Mouse (Mus musculus) regulatory T cell (primary cell): Measurements from ENCODE around the gene Thrap3.
"Not testable (repeated sequence)": the region's sequence is repeated elsewhere in the genome, so short reads cannot be mapped to it uniquely, and the experiment has no call there.

Experiments
- in situ Hi-C: fragments of 300-600 bp; cut with MboI, MseI; formaldehyde crosslinking; loops from one replicate; pipeline ENCODE4 v1.15.1; 2025; ENCODE audit warnings: high pct_unique_total_duplicates

Gene Thrap3

DNA sequence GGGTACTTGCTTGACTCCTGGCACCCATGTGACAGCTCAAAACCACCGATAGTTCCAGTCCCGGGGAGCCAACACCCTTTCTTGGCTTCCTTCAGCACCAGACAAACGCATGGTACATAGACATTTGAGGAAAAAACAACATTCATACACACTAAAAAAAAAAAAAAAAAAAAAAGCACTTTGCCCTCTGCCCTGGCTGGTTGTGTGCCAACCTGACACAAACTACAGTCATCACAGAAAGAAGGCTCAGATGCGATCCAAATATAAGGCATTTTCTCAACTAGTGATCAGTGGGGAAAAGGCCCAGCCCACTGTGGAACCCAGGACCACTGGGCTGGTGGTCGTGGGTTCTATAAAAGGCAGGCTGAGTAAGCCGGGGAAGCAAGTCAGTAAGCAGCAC, 33.7 kb downstream of the Thrap3 start:
- in situ Hi-C loops = no loop called here

DNA sequence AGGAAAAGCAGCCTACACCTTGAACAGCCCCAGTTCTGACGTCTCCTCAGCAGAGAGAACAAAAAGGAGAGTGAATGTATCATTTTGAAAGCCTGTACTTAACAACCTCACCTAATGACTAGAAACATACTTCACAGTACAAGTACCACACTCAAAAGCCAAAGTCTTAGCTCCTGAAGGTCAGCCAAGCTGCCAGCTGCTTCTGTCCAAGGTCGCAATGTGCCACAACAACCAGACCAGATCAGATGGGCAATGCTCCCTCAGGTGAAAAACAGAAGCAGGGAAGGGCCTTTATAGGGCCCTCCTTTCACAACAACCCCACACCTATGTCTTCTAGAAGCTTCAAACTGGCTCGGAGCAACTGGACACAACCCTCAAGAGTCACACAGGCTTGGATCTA, 36.5 kb downstream of the Thrap3 start:
- in situ Hi-C loops = no loop called here

DNA sequence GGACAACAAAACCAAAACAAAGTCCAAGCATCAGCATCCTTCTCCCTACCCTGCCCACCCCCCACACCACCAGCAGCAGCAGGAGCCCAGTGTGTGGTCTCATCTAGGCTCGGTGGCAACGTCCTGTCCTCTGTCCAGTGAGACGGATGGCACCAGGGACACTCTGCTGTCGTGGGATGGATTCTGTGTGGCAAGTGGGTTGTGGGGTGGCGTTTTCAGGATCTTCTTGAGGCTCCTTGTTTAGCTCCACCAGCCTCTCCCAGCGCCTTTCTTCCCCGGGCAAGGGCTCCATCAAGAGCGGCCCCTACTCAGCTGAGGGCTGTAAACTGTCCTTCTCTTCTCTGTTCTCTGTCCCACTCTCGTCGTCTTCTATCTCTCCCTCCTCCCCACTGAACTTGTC, 37.5 kb downstream of the Thrap3 start:
- in situ Hi-C loops = not testable (repeated sequence)

DNA sequence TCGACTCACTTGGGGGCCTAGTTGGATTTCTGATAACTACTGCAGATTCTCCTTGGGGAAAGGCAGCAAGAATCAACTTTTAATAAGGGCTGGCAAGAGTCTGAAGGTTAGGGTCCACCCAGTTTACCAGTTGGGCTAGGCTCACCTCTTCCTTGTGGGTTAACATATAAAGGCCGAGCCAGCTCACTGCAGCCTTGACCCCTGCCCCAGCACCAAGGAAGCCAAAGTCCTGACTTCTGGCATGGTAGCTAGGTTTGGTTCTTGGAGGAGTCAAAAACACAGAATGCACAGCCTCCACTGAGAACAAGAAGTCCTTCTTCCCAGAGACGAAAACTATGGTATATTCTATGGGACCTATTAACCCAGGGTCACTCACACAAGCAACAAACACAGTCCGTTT, 38.9 kb downstream of the Thrap3 start:
- in situ Hi-C loops = no loop called here

DNA sequence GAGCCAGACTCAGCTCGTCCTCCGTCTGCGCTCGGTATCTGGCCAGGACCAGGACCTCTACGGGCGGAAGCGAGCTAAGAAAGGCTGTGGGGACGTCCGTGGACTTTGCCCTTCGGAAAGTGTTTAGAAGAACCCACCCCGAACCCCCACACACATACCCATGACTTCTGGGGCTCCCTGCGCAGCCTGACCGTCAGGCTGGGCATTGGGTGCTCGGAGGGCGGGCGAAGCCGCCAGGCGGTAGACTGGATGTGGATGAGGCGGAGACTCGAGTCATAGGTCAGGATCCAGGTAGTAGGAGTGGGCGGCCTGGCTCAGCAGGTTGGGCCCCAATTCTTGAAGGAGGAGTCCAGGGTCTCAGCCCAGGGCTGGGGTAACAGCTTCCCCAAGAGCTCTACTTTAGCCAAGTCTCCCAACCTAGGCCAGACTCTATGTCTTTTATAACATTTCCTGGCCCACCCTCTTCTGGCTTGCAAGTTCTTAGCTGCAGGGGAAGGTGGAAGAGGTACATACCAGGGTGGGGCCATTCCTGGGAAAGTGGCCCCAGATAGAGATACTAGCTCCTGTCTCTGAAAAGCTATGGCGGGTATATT, 39.4 kb downstream of the Thrap3 start, which contains the start of gene Sh3d21:
Gene Sh3d21, minus strand, starts transcription at position 425 of the 593 bp plus-strand sequence.
- in situ Hi-C loops = no loop called here

DNA sequence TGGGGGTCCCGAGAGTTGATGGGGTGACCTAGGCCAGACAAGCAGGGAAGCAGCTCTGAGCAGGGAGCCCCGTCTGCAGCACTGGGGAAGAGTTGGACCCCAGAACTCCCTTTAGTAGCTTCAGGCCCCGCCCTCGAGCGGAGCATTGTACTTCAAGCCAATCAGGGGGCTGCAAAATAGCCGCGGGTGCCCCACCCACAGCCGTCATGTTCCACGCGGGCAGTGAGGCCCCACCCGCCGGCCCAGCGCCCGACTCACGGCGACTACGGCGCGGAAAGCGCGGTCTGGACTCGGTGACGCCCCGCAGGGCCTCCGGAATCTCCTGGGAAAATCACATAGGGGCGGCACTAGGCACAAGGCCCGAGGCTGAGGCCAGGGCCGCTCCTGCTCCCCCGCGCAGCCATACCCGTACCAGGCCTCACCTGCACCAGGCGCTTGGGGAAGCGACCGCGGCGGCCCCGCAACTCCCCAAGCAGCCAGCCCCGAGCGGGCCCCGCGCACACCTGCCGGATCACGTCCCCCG, 40.0 kb downstream of the Thrap3 start:
- in situ Hi-C loops = no loop called here

DNA sequence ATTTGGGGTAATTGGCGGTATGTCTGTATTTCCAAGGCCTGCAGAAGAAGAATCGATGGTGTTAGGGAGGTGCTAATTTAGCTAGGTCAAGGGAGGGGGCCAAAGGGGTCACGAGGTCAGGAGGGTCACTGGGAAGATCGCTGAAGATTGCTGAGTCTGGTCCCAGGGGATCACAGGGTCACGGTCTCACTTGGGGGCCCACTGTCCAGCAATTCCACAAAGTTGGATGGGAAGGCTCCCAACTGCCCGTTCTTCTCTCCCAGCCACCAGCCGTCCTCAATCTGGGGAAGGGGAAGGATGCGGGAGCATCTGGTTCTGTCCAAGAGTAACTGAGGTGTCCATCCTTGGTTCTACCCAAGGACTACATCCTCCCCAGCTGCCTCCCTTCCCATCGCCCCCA, 40.6 kb downstream of the Thrap3 start:
- in situ Hi-C loops = no loop called here

DNA sequence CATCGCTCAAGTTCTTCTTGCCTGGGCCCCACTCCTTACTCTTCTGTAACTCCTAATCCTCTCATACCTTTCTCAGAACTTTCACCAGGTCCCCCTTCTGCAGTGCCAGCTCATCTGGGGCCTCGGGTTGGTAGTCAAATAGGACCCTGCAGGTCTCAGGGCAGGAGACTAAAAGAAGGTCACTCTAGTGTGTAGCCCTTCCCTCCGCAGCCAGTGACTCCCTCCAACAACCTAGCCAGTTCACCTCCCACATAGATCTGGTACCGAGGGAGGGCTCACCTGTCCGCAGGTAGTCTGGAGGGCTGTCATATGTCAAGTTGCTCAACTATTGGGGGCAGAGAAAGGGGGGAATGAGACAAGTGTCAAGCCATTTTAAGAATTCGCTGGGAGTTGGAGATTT, 41.1 kb downstream of the Thrap3 start:
- in situ Hi-C loops = no loop called here

DNA sequence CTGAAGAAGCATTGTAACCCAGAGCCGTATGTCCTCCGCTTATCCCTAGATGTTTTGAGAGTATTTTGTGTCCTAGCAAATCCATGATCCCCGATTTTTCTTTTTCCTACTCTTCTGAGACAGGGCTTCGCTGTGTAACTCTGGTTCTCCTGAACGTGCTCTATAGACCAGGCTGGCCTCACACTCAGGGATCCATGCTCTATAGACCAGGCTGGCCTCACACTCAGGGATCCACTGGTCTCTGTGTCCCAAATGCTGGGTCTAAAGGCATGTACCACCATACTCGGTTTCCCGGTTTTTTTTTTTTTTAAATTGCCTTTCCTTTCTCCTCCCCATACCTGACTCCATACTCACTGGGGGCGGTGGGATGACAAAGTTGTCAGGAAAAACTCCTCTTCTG, 41.6 kb downstream of the Thrap3 start:
- in situ Hi-C loops = no loop called here

DNA sequence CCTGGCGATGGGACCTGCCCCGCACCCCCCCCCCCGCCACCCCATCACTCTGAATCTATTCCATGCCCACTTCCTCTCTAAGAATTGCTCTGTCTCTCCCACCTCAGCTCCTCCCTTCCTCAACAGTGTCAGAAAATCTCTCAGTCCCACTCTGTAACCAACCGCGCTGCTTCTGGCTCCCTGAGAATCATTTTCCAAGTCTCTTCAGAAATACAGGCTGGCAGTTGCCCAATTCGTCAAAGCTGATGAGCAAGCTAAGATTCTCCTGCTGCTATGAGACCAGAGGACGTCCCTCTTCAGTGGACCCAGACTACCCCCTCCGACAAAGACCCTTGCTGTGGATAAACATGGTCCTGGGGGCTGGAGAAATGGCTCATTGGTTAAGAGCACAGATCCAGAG, 43.1 kb downstream of the Thrap3 start:
- in situ Hi-C loops = loop anchor here (5.0 kb wide), 1 partner anchor 72 kb away; no protein-coding TSS in a partner anchor

DNA sequence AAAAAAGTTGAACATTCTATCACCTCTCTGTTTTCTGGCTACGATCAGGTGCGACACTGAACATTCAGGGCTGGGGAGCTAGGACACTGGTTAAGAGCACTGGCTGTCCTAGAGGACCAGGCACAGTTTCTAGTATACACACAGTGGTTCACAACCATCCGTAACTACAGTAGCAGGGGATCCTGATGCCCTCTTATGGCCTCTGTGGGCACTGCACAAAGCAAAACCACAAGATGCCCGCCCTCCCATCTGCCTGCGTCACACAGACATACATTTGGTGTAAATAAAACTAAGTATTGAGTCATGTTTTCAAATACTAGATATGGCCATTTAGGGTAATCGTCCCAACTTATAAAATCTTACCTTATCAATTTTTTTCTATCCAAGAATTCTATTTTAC, 45.0 kb downstream of the Thrap3 start:
- in situ Hi-C loops = loop anchor here (5.0 kb wide), 1 partner anchor 70 kb away; no protein-coding TSS in a partner anchor

DNA sequence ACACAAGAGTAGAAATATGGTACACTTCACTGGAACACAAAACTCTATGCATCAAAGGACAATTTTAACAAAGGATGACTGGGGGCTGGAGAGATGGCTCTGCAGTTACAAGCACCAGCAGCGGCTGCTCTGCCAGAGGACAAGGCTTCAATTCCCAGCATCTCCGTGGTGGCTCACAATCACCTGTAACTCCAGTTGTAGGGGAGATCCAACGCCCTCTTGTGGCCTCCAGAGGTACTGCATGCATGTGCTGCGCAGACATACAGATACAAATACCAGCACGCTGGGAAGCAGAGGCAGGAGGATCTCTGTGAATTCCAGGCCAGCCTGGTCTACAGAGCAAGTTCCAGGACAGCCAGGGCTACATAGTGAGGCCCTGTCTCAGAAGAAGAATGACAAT, 45.9 kb downstream of the Thrap3 start:
- in situ Hi-C loops = loop anchor here (5.0 kb wide), 1 partner anchor 69 kb away; no protein-coding TSS in a partner anchor

DNA sequence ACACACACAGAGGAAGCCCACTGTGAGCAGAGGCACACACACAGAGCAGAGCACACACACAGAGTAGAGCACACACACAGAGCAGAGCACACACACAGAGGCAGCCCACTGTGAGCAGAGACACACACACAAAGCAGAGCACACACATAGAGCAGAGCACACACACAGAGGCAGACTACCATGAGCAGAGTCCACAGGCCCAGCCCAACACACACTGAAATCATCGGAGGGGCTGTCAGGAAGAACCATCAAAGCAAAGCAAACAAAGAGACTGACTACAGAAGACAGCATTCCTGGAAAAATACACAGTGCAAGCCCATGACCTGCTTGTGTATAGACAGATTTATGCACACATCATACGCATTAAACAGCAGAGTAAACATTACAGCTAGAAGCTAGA, 46.7 kb downstream of the Thrap3 start:
- in situ Hi-C loops = loop anchor here (5.0 kb wide), 1 partner anchor 69 kb away; no protein-coding TSS in a partner anchor

DNA sequence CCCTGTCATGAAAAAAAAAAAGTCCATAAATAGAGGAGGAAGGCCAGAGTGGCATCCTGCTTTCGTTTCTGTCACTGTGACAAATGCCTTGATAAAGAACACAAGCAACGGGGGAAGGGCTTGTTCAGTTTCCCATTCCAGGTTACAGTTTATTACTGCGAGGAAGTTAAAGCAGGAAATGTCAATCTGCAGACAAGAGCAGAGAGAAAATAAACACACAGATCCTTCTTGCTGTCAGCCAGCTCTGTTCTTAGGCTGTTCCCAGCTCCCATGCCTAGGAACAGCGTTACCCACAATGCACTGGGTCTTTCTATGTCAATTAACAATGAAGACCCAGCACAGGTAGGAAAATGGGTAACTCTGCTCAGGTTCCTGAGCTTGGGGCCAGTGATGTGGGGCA, 47.4 kb downstream of the Thrap3 start:
- in situ Hi-C loops = loop anchor here (5.0 kb wide), 1 partner anchor 68 kb away; no protein-coding TSS in a partner anchor

DNA sequence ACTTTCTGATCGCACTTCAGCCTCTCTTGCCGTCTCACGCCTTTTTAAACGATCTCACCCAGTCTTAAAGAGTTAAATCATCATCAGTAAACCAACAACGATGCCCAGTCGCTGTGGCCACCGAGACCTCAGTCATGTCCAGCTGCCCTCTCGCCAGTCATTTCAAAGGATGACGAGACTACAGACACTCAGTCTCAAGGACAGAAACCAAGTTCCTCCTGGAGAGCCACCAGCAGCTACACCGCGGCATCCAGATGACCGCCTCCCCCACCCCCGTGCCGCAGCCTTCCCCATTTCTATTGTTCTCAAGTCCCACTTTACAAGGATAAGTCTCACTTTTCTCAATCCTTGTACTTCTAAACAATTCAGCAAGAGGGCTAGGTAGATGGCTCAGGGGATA, 49.7 kb downstream of the Thrap3 start:
- in situ Hi-C loops = loop anchor here (5.0 kb wide), 1 partner anchor 86 kb away; no protein-coding TSS in a partner anchor

DNA sequence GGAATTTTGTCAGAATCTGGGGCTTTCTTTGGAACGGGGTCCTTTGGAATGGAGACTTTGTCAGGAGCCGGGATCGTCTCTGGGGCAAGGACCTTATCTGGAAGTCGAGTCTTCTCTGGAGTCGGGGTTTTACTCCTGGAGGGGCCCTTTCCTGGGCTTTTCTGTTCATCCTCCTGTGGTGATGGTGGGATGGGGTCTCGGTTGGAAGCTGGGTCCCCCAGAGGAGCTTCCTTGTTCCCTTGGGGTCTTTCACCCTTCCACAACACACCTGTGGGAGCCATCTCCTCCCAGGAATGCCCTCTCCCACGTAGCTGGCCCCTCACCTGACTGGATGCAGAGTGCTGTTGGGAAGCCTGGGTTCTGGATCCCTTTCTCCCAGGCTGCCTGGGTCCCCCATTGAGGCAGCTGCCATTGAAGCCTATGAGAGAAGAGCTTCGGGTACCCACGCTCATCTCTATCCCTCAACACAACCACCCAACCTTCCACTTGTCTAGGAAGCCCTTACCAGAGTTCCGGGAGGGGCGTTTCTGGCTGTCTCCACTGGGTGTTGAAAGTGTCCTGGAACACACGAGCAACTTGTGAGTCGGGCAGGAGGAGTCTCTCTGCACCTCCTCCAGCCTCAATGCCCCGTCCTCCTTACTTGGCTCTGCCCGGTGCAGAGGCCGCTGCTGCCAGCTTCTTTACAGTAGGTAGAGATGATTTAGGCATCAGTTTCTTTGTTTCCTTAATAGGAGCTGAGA, 50.7 kb downstream of the Thrap3 start:
- in situ Hi-C loops = loop anchor here (5.0 kb wide), 1 partner anchor 85 kb away; no protein-coding TSS in a partner anchor

DNA sequence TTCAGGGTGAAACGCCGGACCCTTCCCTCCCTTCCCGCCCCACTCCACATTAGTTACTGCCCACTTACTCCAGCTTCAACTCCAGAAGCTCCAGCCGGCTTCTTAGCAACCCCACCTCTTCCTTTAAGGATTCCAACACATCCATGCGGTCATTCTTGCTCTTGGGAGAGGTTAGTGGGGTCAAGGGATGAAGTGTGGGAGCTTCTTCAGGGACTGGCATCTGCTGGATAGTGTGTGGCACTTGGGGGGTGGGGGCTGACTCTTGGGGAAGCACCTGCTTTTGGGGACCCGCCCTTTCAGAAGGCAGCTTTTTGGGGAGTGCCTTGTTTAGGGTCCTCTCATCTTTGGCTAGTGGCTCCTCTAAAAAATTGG, 51.6 kb downstream of the Thrap3 start:
- in situ Hi-C loops = loop anchor here (5.0 kb wide), 1 partner anchor 84 kb away; no protein-coding TSS in a partner anchor

DNA sequence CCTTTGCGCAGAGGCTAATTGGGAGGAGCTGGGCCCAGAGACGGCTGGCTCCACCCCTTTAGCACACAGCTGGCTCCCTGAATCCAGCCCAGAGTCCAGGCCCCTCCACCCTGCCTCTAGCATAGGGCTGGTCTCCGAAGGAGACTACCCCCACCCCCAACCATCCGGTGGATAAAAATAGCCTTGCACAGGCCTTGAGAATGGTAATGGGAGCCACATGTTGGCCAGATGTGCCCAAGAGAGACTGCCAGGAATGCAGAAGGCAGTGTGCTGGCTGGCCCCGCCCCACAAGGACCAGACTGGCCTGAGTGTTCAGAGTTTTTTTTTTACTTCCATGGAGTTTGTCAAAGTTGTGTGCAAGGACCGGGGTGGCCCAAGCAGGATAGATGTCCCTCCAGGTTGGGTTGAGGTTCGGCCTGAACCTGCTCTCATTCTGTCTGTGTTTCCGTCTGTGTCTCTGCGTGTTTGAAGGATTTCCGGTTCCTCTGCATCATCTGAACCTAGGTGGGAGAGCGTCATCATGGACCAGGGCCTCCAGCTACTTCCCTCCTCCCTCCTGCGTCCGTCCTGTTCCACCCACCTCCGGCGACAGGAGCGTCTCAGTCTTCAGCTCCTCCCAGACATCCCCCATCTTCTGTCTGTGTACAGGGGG, 52.1 kb downstream of the Thrap3 start:
- in situ Hi-C loops = loop anchor here (5.0 kb wide), 1 partner anchor 83 kb away; no protein-coding TSS in a partner anchor

DNA sequence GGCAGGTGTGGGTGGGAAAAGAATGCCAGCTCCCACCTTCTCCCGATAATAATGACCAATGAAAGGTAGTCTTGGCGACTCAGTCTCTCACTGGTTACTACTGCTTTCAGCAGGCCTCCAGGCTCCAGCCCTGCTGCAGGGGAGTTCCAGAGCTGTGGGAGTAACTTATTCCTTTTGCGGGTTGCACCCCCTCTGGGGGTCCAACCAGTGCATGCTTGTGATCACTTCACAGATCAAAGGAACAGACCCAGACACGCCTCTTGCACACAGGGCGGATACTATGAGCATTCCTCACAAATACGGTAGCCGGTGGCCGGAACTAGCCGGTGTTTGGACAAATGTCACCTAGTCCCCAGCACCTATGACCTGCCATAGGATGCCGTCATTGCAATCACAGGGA, 52.8 kb downstream of the Thrap3 start:
- in situ Hi-C loops = loop anchor here (5.0 kb wide), 1 partner anchor 82 kb away; no protein-coding TSS in a partner anchor

DNA sequence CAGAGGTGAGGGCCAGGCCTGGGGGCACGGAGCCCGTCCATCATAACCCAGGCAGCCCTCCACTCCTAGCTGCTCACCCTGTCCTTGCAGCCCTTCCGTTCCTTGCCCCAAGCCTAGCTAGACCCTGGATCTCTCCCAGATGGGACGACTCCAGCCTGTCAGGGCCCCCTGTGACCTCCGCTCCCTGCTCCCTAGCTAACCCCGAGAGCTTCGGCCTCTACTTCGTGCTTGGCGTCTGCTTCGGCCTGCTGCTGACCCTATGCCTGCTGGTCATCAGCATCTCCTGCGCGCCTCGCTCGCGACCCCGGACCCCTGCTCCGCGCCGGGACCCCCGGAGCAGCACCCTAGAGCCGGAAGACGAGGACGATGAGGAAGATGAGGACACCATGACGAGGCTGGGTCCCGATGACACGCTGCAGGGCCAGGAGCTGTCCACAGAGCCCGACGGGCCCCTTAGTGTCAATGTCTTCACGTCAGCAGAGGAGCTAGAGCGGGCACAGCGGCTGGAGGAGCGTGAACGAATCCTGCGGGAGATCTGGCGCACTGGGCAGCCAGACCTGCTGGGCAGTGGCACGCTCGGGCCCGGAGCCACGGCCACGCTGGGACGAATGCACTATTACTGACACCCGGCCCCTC, 53.4 kb downstream of the Thrap3 start:
- in situ Hi-C loops = no loop called here

DNA sequence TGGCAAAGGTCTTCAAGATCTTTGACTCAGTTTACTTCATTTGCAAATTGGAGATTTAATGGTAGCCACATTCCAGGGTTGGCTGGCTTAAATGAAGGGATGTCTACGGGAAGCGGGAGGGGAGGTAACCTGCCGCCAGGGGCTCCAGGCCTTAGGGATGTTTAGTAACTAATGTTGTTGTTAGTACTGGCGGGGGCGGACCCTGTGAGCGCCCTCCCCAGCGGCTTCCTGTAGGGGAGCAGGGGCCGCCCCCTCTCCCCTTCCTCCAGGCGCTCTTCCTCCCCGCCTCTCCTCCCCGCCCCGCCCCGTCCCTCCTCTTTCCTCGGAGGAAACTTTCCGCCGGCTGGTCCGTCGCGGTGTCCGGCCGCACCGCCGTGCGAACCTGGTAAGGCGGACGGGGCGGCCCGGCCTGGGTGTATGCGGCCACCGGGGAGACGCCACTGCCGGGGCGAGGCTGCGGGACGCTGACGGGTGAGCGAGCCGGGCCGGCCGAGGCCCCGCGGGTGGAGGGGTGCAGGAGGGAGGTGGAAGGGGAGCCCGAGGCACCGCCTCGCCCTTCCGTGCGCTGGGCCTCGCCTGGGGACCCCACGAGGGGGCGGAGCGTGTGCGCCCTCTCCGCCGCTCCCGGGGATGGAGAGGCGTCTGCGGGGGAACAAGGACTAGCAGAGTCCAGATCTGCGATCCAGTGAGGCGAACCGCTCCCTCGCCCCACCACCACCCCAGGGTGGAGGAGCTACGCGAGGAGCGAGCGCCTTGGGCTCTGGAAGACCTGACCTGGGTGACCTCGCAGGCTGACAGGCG, 54.2 kb downstream of the Thrap3 start:
- in situ Hi-C loops = no loop called here
